Mouse (Mus musculus) heart, postnatal 0 days (tissue): ENCODE measurements around the gene Frat2.

Experiments used
- CTCF ChIP-seq: IDR thresholded peaks from 2 replicates; pipeline ENCODE4 v1.5.1; 2016; ENCODE audit warnings: antibody characterized with exemption, control low read depth, low read depth
- EP300 ChIP-seq: IDR thresholded peaks from 2 replicates; pipeline ENCODE4 v1.6.1; 2016; ENCODE audit warnings: antibody characterized with exemption, low read depth

- TF ChIP-seq CTCF (no peak), EP300 (no peak)
Measured at GRCm38 (mm10) chr19:41842706-41843105, 5.2 kb downstream of the Frat2 start.
